Mouse (Mus musculus) cerebellum, adult 2 months (tissue): ENCODE measurements at regions not wholly inside any gene's neighbourhood (a gene's known extent, or its start where the extent isn't known, plus 50 kb on each side); places are given as distances from the start of the nearest gene placed in this dataset.

ENCODE experiments used
- CTCF ChIP-seq: fragments of 200-500 bp; IDR thresholded peaks from 2 replicates; pipeline ENCODE4 v1.5.1; 2011; ENCODE audit warnings: low read depth, mild to moderate bottlenecking, control low read depth, low read length, moderate library complexity, borderline replicate concordance; ENCODE audit not compliant: insufficient read depth
- POLR2A ChIP-seq: fragments of 200-500 bp; IDR thresholded peaks from 2 replicates; pipeline ENCODE4 v1.6.1; 2011; ENCODE audit warnings: low read length, control low read depth, borderline replicate concordance; ENCODE audit not compliant: insufficient read depth

GRCm38 (mm10) chr2:169156908-169157307, 201.5 kb upstream of the Zfp64 start:
- no peak for TF ChIP-seq CTCF
- no peak for TF ChIP-seq POLR2A
